Mouse (Mus musculus) adrenal gland, postnatal 25 days (tissue): ENCODE data around the gene Rap1gap. TPM values are rescaled to one million over a fixed set of nuclear protein-coding genes. Genes with fewer than 3 reads are reported as not detected.
A peak's percentile ranks its signal among the peaks of the same experiment; 100 is the strongest.

Source experiments
- DNase-seq: peaks from one replicate; pipeline ENCODE4 v3.0.0; 2021; ENCODE audit warnings: mixed read lengths
- long read RNA-seq: library from polyadenylated mRNA; stranded (forward); transcript quantifications from one replicate; pipeline ENCODE4 v2.0.0, GENCODE M21; 2021
- total RNA-seq: library from RNA; stranded (reverse); gene quantifications from 2 replicates; pipeline ENCODE4 v1.2.3, GENCODE M21; 2021

Rap1gap gene
- total RNA-seq, result 97.3 and 130 TPM in 2 replicates
- long read RNA-seq, transcript Rap1gap-209 (3 exons, 1,022 nt), result minor isoform, 5 of 135 reads
- long read RNA-seq, transcript Rap1gap-202 (23 exons, 3,168 nt), result major isoform, 19 of 135 reads
- long read RNA-seq, partial matches to known transcripts, result 67 of 135 reads
- long read RNA-seq, other reads (novel, unspliced or antisense), result 44 of 135 reads

DNA sequence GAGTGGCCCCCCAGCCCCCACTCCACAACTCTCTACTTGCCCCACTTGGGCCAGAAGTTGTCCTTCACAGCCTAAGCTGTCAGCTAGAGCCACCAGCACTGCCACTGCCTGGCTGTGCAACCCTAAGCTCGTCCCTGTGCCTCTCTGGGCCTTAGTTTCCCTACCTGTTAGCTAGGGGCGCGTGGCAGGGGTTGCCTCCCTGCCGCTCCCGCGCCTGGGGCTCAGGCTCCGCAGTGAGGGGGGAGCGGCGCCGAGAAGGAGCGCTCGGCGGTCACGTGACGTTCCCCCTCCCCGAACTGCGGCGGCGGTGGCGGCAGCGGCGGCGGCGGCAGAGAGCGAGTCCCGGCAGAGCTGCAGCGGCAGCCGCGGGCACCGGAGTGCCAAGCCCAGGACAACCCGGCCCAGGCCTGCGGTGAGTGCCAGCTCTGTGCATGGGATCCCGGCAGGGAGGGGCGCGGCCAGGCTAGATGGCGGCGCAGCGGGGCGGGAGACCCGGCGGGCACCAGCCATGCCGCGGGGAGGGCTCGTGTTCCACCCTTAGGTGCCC lies at the start of gene Rap1gap:
Gene Rap1gap, plus strand, starts transcription at position 294 of the 547 bp plus-strand sequence.
- peak; percentile 70 for DNase-seq

DNA sequence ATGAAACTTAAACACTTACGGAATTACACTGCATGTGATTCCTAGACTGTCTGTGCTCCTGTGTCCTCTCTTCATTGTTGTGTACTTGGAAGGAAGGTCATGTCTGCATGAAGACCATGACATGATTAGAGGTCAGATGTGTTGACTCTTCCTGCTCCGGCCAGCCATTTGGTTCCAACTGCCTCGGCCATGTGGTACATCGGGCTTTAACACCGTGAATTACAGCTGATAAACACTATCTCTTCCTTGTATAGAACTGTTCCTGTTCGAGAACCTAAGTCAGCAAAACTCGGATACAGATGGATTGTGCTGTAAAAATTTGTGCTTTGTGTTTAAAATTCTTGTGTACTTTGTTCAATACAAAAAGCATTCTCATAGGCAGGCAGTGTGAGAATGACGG lies 41.7 kb upstream of the Rap1gap start:
- no peak for DNase-seq

DNA sequence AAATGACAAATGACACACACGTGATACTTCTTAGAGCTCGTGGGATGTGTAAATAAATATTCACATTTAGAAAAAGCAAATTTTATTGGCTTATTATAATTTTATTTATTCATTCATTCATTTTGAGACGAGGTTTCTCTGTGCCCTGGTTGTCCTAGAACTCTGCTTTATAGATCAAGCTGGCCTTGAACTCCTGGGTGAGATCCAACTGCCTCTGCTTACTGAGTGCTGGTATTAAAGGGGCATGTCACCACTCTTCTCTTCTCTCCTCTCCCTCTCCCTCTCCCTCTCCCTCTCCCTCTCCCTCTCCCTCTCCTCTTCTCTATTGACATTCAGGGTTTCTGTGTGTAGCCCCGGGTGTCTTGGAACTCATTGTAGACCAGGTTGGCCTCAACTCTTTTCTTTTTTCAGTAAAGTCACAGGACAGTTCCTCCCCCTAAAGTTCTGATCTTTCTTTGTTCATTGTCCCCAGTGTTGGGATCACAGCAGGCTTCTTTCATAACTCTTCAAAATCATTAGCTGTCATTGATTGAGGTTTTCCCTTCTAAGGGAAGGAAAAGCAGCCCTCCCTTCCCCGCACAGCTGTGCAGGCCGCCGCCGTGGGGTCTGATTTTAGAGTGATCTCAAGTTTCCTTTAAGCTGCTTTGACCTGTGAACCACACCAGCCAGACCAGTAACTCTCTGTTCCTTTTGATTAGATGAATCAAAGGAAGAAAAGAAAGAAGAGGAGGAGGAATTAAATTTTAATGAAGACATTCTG lies 36.9 kb upstream of the Rap1gap start:
- DNase-seq, result peak; percentile 44

DNA sequence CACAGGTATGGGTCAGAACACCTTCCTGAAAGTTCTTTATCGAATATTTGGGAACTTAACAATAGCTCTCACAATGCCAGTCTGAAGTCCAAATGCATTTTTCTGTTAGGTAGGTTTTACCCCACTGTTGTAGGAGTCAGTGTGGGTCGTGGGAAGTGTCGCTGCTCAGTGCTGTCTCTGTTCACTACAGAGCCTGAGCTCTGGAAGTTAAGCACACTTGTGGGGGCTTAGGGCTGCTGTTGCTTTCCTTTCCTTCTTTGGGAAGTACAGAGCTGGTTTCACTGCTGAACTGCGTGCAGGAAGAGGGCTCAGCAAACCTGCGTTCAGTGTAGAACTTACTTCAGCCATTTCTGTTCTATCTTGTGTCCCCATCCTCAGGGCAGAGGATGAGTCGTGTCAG lies 36.1 kb upstream of the Rap1gap start:
- DNase-seq, result no peak

DNA sequence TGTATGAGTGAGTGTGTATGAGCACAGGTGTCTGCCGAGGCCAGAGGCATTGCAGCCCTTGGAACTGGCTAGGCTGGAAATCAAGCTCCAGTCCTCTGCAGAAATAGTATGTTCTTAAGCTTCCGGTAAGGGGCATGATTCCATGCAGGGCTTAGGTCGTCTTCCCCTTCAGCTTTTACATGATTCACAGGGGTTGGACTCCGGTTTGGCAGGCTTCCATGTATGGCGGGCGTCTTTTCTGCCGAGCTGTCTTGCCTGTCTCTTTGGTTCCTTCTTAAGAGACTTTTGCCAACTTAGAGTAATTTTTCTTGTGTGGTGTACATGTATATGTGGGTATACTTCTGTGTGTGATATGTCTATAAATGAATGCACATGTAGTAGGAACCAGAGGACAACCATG lies 35.2 kb upstream of the Rap1gap start:
- peak; percentile 72 for DNase-seq

DNA sequence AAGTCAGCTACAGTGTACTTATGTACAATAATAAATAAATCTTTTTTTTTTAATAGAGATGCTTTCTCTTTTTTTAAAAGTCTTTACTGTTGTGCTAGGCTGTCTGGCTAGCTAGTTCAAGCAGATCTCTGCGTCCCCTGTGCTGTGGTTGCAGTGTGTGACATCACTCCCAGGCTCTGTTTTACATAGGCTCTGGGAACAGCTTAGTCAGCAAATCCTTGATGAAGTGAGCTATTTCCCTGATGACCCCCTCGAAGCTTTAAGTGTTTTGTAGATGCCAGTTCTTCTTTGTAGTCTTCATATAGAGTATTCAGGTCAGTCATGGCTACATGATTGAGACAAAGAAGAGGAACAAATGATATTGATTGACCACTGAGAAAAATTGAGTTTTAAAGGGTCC lies 34.4 kb upstream of the Rap1gap start:
- DNase-seq, result no peak

DNA sequence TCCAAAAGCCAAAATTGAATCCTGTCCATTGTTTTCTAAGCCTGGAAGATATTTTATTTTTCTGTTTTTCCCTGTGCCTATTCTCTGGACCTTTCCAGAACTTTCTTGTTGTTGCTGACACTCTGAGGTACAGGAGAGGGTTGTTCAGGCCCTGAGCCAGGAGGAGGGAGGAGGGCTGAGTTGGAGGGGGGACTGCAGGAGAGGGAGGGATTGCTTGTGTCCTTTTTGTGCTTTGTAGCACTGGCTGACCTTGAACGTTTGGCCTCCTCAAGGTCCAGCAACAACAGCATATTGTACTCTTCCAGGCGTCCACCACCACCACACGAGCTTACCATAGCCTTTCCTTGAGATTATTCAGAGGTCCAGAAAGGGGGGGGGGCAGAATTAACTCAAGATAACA lies 32.9 kb upstream of the Rap1gap start:
- DNase-seq, result peak; percentile 64

DNA sequence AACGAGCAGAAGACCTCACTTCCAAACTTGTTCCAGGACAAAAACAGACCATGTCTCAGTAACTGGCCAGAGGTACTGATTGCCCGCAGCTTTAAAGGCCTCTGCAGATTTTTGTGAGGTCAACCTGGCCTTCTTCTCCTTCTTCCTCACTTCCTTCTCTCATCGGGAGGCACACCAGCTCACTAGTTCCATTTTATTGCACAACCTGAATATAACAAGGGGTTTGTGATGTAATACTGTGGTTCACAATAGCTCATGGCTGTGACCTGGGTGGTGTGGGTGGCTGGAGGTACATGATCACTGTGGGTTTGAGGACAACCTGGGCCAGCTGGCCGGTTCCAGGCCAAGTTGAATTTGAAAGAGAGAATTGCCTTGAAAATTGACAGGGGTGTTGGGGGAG lies 31.1 kb upstream of the Rap1gap start:
- no peak for DNase-seq

DNA sequence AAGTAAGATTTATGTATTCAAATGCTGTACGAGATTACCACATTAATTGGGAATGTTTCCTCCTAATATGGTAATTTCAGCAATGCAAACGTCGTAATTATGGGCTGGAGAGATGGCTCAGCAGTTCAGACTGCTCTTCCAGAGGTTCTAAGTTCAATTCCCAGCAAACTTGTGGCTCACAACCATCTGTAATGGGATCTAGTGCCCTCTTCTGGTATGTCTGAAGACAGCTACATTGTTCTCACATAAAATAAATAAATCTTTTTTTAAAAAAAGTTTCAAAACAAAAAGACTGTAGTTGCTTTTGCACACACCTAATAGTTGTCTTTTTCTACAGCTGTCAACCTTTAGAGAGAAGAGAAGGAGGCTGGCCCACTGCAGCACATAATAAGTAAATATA lies 27.9 kb upstream of the Rap1gap start:
- no peak for DNase-seq

DNA sequence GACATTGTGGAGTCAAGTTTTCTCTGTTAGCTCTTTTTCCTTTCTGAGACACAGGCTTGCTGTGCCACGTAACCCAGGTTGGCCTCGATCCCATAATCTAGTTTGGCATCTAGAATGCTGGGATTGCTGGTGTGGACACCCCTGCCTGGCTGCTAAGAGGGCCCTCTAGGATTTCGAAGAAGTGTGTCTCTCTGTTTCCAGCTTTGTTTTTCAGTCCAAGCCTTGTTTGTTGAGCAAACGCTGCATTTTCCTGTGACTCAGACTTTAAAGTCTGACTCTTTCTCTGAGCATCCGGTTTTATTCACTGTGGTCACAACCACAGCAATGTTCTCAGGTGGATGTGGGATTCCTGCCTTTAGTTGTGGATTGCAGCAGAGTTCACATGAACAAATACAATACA lies 23.0 kb upstream of the Rap1gap start:
- DNase-seq, result peak; percentile 22

DNA sequence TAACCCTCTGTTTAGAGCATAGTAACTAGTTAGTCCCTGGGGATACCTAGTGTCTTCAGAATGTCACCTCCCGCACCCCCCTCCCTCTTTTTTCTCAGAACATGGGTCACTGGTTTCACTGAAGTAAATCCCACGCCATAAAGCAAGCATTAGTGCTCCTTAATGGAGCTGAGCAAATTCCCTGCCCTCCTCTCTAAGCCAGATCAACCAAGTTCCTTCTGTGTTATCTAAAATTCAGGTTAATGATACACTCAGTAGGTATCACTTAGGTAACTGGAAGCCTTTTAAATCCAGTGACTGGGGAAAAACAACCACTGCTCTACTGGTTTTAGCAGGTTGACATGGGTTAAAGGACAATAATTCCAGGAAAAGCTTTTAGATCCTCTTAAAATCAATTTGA lies 22.4 kb upstream of the Rap1gap start:
- no peak for DNase-seq

DNA sequence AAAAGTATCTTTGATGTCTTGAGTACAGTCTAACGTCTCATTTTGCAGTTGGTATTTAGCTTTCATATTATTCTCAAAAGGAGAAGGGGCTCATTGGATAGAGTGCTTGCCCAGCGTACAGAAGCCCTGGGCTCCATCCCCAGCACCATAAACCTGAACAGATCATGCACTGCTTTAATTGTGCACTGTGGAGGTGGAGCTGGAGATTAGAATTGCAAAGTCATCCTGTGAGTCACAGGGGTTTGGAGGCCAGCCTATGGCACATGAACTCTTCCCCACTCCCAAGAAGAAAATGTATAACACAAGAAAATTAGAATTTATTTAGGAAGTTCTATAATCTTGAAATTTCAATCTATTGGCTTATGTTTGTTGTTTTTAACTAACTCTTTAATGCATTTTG lies 21.1 kb upstream of the Rap1gap start:
- peak; percentile 34 for DNase-seq

DNA sequence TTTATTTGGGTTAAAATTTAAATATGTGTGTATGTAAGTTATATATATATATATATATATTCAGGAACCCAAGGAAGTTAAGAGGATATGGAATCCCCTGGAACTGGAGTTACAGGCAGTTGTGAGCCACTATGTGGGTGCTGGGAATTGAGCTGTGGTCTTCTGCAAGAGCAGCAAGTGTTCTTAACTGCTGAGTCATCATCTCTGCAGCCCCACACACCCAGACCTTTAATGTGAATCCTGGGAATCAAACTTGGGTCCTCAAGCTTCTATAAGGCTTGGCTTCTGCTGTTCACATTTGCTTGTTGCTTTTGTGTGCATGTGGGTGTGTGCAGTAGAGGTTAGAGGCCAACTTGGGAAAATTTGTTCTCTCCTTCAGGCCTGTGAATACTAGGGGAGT lies 18.3 kb upstream of the Rap1gap start:
- DNase-seq, result no peak

DNA sequence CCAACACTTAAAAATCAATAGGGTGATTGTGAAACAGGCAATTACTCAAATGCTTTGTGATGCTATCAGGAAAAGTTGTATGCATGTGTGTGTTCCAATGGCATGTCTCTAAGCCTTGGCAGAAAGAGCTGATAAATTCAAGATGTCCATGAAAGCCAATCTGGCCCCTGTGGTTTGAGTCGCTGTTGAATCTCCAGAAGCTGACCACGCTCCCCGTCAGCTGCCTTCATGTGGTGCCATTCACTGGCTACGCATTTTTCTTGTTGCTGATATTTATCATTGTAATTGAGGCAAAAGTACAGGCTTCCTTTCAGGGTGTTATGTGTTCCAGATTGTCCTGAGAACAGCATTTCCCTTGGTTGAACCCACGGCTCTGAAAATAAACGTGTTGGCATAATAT lies 16.9 kb upstream of the Rap1gap start:
- DNase-seq, result no peak

DNA sequence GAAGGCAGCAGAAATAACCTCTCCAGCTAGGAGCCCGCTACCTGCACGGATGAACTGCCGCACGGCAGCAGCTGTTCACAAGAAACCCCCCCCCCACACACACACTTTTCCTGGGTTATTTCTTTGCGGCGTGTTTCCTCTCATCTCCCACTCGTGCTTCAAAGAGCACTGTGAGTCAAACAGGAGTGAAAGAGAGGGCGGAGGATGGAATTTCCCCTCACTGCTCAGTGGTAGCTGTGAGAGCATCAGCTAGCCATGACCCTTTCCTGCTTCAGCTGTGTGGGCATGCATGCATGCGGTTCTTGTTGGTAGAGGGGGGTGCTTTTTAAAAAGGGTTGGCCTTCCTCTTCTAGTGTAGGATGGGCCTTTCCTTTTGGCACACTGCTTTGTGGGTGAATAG lies 16.3 kb upstream of the Rap1gap start:
- no peak for DNase-seq

DNA sequence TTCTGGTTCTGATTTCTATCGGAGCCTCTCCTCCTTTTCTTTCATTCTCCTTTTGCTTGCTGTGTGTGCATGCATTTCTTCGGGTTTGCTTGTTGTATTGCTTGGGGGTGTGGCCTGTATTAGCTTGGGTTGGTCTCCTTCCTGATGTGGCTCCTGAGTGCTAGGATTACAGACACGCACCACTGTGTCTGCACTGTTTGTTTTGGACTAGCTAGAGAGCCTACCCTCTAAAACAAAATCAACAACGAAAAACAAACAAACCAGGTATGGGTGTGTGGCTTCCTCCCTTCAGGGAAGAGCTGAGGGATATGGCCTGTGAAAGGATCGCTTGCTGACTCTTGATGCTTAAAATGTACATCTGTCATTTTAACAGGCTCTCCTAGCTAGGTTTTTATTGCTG lies 13.6 kb upstream of the Rap1gap start:
- no peak for DNase-seq

DNA sequence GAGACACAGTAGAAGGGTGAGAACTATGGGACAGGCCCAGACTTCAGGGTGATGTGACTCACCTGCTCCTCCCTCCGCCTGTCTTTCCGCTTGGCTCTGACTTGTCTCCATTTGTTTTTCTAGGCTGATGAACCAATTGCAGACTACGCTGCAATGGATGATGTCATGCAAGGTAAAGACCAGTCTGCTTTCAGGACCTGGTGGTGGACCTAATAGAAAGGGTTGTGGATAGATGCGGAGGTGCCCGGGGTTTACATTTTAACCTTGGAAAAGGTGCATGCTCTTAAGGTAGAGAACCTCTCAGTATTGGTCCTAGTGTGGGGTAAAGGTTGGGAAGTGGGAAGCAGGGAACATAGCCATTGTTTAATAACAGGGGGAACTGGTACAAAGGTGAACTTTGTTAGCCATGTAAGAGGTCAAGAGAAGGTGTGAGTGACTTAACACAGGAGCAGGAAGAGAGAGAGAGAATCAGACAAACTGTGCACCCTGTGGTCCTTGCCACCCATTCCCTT lies 11.6 kb upstream of the Rap1gap start:
- no peak for DNase-seq

DNA sequence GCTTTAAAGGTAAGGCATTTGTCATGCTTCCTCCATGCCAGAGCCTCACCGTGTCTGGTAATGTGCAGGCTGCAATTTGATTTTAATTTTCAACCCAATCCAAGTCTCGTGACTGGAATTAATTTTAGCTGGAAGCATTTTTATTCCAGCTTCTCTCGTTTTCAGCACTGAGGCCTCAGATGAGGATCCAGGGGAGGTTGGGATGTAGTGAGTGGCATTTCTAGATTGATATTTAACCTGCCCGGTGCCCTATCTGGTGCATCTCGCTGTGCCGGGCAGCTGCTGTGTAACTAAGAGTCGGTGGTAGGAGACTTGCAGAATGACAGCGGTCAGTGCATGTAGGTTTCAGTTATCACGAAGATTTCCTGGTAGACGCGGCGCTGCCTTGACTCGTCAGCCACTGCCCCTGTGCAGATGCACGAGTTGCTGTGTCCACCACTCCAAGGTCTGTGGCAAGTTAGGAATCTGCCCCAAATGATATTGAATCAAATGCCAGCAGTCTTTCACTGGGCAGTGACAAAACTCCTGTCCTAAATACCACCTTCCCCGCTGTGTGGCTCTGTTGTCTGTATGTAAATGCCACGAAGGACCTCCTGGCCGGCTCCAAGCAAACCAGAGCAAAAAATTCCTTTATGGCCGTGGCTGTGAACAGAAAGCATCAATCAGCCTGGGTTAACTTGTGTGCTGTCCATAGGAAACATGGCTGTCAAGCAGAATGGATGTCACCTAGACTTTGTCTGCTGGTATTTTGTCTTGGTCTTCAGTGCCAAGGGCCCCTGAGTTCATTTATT lies 9.1 kb upstream of the Rap1gap start:
- no peak for DNase-seq

DNA sequence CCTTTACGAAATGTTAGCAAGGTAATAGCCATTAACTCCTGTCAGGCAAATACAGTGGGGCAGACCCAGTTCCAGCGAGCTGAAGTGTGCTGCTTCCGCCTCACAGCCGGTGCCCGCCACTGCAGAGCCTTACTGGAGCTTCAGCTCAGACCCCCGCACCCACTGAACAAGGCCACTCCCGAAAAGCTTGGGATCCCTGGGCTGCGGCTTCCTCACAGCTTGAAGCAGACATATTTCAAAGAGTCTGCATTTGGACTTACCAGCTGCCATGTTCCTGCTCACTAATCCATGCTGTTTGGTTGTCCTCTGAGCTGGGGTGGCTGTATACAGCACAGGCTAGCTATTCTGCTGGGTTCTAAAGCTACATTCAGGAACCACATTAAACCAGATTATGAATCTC lies 6.9 kb upstream of the Rap1gap start:
- no peak for DNase-seq

DNA sequence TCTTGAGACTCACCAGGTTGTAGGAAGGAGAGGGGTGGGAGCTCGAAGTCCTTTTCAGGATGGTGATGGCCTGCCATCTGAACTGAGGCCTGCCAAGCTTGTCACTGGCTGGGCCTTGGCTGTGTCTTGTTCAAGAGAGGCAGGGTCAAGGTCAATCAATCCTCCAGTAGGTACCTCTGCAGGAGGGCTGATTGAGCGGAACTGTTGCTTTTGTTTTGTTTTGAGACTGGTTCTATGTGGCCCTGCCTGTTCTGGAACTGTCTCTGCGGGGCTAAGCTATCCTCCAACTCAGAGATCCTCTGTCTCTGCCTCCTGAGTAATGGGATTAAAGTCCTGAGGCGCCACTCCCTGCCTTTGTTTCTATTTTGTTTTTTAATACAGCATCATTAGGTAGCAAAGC lies 5.0 kb upstream of the Rap1gap start:
- DNase-seq, result no peak

DNA sequence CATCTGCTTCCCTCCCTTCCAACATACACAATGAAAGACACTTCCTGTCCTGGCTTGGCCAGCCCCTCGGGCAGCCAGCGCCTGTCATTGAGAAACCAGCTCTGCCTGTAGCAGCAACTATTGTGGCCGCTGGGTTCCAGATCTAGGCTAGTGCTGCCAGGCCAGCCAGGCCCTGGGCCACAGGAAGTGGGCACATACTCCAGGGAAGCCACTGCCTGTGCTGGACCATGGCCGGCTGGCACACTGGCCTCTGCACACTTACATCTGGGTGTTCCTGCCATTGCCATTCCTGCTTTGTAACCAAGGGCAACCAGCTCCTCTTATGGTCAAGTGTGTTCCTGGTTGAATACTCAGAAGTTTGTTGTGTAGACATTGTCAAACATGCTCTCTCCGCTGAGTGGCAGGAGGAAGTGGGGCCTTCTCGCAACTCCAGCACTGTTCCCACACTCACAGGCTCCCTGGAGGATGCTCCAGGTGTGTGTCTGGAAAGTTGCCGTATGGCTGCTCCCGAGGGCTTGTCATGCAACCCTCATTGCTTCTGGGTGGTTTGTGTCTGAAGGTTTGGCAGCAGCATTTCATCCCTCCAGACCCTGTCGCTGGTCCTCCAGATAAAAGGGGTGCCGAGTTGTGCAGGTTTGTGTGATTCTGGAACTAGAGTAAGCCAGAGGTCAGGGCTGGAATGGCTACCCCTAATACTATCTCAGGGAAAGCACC lies 4.0 kb upstream of the Rap1gap start:
- DNase-seq, result peak; percentile 40

DNA sequence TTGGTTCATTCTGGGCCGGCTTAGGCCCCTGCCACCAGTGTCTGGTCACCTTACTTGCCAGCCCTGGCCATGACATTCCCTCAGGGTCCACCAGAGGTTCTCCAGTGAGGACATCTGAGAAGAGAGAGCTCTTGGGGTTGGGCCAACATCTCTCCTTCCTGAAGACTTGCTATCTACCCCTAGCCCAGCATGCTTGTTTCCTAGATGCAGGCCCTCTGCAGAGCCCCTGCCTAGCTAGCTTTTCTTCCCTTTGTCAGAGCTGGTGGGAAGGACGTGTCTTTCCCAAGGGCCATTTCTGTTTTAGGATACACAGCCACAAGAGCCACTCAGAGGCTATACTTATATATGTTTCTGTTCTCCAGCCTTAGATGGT lies 3.5 kb upstream of the Rap1gap start:
- no peak for DNase-seq
